Mouse (Mus musculus) skeletal muscle tissue, adult 2 months (tissue): Measurements from ENCODE around the gene Zfyve19.

Source experiments
- DNase-seq: peaks from one replicate; pipeline ENCODE4 v3.0.0-alpha.2; 2012; ENCODE audit warnings: low read depth, low spot score

The Zfyve19 gene

GRCm38 (mm10) chr2:119208344-119209175 is at the start of gene Zfyve19, which contains the start of gene Dnajc17:
Zfyve19 (plus strand) TSS chr2:119208617.
Dnajc17 (minus strand) TSS chr2:119208795.
- peak; percentile 88 for DNase-seq

- no peak for DNase-seq
Observed at GRCm38 (mm10) chr2:119161247-119161646, 47.2 kb upstream of the Zfyve19 start.

GRCm38 (mm10) chr2:119163135-119163534 is 45.3 kb upstream of the Zfyve19 start:
- DNase-seq = no peak

GRCm38 (mm10) chr2:119163999-119164398 is 44.4 kb upstream of the Zfyve19 start:
- DNase-seq = no peak

- DNase-seq = no peak
Observed at GRCm38 (mm10) chr2:119165401-119165800, 43.0 kb upstream of the Zfyve19 start.

- peak; percentile 20 for DNase-seq
Observed at GRCm38 (mm10) chr2:119166901-119167865, 41.2 kb upstream of the Zfyve19 start, which contains the start of gene Gchfr. Gchfr (plus strand) TSS chr2:119167773.

GRCm38 (mm10) chr2:119167866-119168256 is 40.6 kb upstream of the Zfyve19 start:
- DNase-seq = no peak

- no peak for DNase-seq
Observed at GRCm38 (mm10) chr2:119170282-119170681, 38.1 kb upstream of the Zfyve19 start.

- no peak for DNase-seq
Observed at GRCm38 (mm10) chr2:119171574-119171973, 36.8 kb upstream of the Zfyve19 start.

- DNase-seq = no peak
Observed at GRCm38 (mm10) chr2:119172446-119172845, 36.0 kb upstream of the Zfyve19 start.

GRCm38 (mm10) chr2:119172862-119173576 is 35.4 kb upstream of the Zfyve19 start:
- no peak for DNase-seq

- DNase-seq = no peak
Observed at GRCm38 (mm10) chr2:119173991-119174651, 34.3 kb upstream of the Zfyve19 start, which contains the start of gene Gm14137. Gm14137 (plus strand) TSS chr2:119174509.

GRCm38 (mm10) chr2:119174866-119175265 is 33.6 kb upstream of the Zfyve19 start:
- DNase-seq = no peak

- no peak for DNase-seq
Observed at GRCm38 (mm10) chr2:119175614-119176013, 32.8 kb upstream of the Zfyve19 start.

GRCm38 (mm10) chr2:119176761-119177160 is 31.7 kb upstream of the Zfyve19 start:
- no peak for DNase-seq

- DNase-seq = no peak
Observed at GRCm38 (mm10) chr2:119177384-119177939, 31.0 kb upstream of the Zfyve19 start.

- DNase-seq = no peak
Observed at GRCm38 (mm10) chr2:119182914-119183313, 25.5 kb upstream of the Zfyve19 start.

- peak; percentile 77 for DNase-seq
Observed at GRCm38 (mm10) chr2:119189029-119189710, 19.2 kb upstream of the Zfyve19 start.

- DNase-seq = no peak
Observed at GRCm38 (mm10) chr2:119190969-119191368, 17.4 kb upstream of the Zfyve19 start.

- DNase-seq = peak; percentile 72
Observed at GRCm38 (mm10) chr2:119194140-119194539, 14.3 kb upstream of the Zfyve19 start.
